Mouse (Mus musculus) heart, postnatal 0 days (tissue): Measurements from ENCODE around the gene Bcas1.

ENCODE experiments used
- CTCF ChIP-seq: IDR thresholded peaks from 2 replicates; pipeline ENCODE4 v1.5.1; 2016; ENCODE audit warnings: antibody characterized with exemption, control low read depth, low read depth
- EP300 ChIP-seq: IDR thresholded peaks from 2 replicates; pipeline ENCODE4 v1.6.1; 2016; ENCODE audit warnings: antibody characterized with exemption, low read depth

DNA sequence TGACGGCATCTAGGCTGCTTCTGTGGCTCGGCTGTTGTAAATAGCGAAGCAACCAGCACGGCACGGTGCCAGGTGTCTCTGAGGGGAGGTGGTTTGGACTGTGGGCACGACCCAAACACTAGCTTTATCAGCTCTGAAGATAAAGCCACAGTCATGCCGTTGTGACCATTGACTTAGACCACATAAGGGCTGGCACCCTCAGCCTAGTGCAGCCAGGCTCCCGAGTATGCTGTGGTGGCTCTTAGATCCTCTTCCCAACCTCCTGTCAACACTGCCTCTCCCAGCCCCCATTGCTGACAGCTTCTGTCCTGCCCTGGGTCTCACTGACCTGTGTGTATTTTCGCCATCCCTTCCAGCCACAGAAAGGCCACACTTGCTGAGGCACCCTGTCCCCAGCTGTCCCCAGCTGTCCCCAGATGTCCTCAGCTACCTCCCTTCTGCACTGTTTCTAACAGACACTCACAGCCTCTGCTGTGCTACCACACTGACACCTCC lies 91.3 kb downstream of the Bcas1 start:
- TF ChIP-seq CTCF = no peak
- no peak for TF ChIP-seq EP300
